Mouse (Mus musculus) left cerebral cortex, postnatal 4 days (tissue): ENCODE results near the gene Mrpl41. TPM values are rescaled to one million over a fixed set of nuclear protein-coding genes. Genes with fewer than 3 reads are reported as not detected.
"Not testable (repeated sequence)": the region's sequence is repeated elsewhere in the genome, so short reads cannot be mapped to it uniquely, and the experiment has no call there.

Experiments used
- DNase-seq: peaks from one replicate; pipeline ENCODE4 v3.0.0-alpha.2; 2022
- intact Hi-C: fragments of 180-260 bp; cut with DNase I; formaldehyde crosslinking; loops from one replicate; pipeline ENCODE4 v1.15.1; 2025
- total RNA-seq, 2 experiments: library from RNA; stranded (reverse); gene quantifications; 2 replicates each; pipeline ENCODE4 v1.2.3; 2021

The Mrpl41 gene
- 10 to 100 TPM; 66.1 to 69.2 TPM for total RNA-seq

- intact Hi-C loops, result no loop called here
- peak; percentile 98 for DNase-seq
Observed at GRCm38 (mm10) chr2:24974906-24975703, at the start of gene Mrpl41. Gene Mrpl41, minus strand, starts transcription at chr2:24975098.

GRCm38 (mm10) chr2:25022678-25023077 lies 47.8 kb upstream of the Mrpl41 start:
- intact Hi-C loops, result no loop called here
- no peak for DNase-seq

- no peak for DNase-seq
- intact Hi-C loops, result no loop called here
Observed at GRCm38 (mm10) chr2:25008250-25008649, 33.4 kb upstream of the Mrpl41 start.

GRCm38 (mm10) chr2:25006767-25007166 lies 31.9 kb upstream of the Mrpl41 start:
- intact Hi-C loops, result no loop called here
- no peak for DNase-seq

- peak; percentile 35 for DNase-seq
- intact Hi-C loops, result no loop called here
Observed at GRCm38 (mm10) chr2:25003946-25004786, 29.3 kb upstream of the Mrpl41 start.

- intact Hi-C loops, result no loop called here
- DNase-seq, result peak; percentile 32
Observed at GRCm38 (mm10) chr2:25000544-25001235, 25.8 kb upstream of the Mrpl41 start.

- intact Hi-C loops, result no loop called here
- DNase-seq, result no peak
Observed at GRCm38 (mm10) chr2:24996471-24996870, 21.6 kb upstream of the Mrpl41 start.

GRCm38 (mm10) chr2:24995332-24995731 lies 20.4 kb upstream of the Mrpl41 start:
- no peak for DNase-seq
- intact Hi-C loops, result no loop called here

- DNase-seq, result no peak
- intact Hi-C loops, result no loop called here
Observed at GRCm38 (mm10) chr2:24987762-24988161, 12.9 kb upstream of the Mrpl41 start.

- intact Hi-C loops, result no loop called here
- DNase-seq, result no peak
Observed at GRCm38 (mm10) chr2:24976960-24977359, 2.1 kb upstream of the Mrpl41 start.

- peak; percentile 71 for DNase-seq
Observed at GRCm38 (mm10) chr2:24975704-24976297, 903 bp upstream of the Mrpl41 start, which contains the start of gene Pnpla7. Gene Pnpla7, plus strand, starts transcription at chr2:24976033.

GRCm38 (mm10) chr2:24974452-24974851 lies 446 bp downstream of the Mrpl41 start:
- intact Hi-C loops, result not testable (repeated sequence)
- peak; percentile 11 for DNase-seq

More at GRCm38 (mm10) chr2:24975704-24976297, 903 bp upstream of the Mrpl41 start, which contains the start of gene Pnpla7:
- intact Hi-C loops, result no loop called here

GRCm38 (mm10) chr2:24970386-24970785 lies 4.5 kb downstream of the Mrpl41 start:
- DNase-seq, result no peak
- intact Hi-C loops, result no loop called here

GRCm38 (mm10) chr2:24962304-24963000 lies 12.4 kb downstream of the Mrpl41 start, which contains the start of gene Dph7:
Gene Dph7, plus strand, starts transcription at chr2:24962400.
- intact Hi-C loops, result no loop called here
- peak; percentile 90 for DNase-seq

- peak; percentile 29 for DNase-seq
- intact Hi-C loops, result no loop called here
Observed at GRCm38 (mm10) chr2:24960910-24961309, 14.0 kb downstream of the Mrpl41 start.

- no peak for DNase-seq
- intact Hi-C loops, result no loop called here
Observed at GRCm38 (mm10) chr2:24952537-24953055, 22.3 kb downstream of the Mrpl41 start.

- intact Hi-C loops, result no loop called here
- DNase-seq, result no peak
Observed at GRCm38 (mm10) chr2:24950189-24950535, 24.7 kb downstream of the Mrpl41 start.

- intact Hi-C loops, result no loop called here
- peak; percentile 99 for DNase-seq
Observed at GRCm38 (mm10) chr2:24949421-24950188, 25.3 kb downstream of the Mrpl41 start, which contains the start of gene Zmynd19. Gene Zmynd19, plus strand, starts transcription at chr2:24949792.

GRCm38 (mm10) chr2:24944304-24944703 lies 30.6 kb downstream of the Mrpl41 start:
- DNase-seq, intact Hi-C loops: not testable (repeated sequence)
